Mouse (Mus musculus) right cerebral cortex, postnatal 36 days (tissue): ENCODE measurements around the gene Epb41l3.

Source experiments
- DNase-seq, 2 experiments: peaks; one replicate each; pipeline ENCODE4 v3.0.0; 2022; ENCODE audit warnings: low spot score in 2 of 2, mixed read lengths in 1 of 2

The Epb41l3 gene

DNA sequence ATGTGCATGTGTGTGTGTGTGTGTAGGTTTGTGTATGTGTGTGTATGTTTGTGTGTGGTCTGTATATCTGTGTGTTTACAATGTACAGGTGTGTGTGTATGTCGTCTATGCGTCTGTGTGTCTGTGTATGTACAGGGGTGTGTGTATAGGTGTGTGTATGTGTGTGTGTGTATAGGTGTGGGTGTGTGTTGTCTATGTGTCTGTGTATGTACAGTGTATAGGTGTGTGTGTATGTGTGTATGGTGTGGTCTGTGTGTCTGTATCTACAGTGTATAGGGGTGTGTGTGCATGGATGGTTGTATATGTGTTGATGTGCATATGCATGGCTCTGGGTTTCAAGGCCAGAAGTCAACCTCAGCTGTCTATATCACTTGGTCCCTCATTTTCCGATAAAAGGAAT is 161.7 kb downstream of the Epb41l3 start:
- DNase-seq, result no peak

DNA sequence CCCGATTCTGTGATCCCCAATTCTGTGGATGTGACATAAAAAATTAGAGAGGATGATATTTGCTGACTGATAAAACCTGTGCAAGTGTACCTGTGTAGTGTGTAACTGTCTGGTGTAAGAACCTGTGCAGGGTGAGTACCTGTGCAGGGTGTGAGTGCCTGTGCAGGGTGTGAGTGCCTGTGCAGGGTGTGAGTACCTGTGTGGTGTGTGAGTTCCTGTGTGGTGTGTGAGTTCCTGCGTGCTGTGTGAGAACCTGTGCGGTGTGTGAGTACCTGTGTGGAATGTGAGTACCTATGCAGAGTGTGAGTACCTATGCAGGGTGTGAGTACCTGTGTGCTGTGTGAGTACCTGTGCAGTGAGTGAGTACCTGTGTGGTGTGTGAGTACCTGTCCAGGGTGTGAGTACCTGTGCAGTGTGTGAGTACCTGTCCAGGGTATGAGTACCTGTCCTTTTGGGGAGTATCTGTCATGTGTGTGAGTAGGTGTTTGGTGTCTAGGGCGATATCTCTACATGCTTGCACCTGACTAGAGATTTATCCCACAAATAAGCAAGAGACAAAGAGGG is 163.4 kb downstream of the Epb41l3 start:
- no peak for DNase-seq

DNA sequence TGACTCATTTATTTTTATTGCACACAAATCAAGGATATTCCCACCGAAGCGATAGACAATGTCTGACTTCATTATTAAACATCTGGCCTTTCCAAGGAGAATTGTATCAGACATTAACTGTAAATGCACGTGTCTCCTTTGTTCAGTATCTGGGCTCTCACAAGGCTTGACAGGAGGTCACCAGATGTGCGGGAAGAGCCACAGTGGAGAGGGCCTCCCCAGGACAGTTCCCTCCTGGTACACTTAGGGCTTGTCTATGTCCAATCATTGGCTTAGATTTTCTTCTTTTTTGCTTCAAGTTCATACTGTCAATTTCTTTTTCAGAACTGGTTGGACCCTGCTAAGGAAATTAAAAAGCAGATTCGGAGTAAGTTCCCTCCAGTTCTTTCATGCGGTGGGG is 163.9 kb downstream of the Epb41l3 start:
- no peak for DNase-seq

DNA sequence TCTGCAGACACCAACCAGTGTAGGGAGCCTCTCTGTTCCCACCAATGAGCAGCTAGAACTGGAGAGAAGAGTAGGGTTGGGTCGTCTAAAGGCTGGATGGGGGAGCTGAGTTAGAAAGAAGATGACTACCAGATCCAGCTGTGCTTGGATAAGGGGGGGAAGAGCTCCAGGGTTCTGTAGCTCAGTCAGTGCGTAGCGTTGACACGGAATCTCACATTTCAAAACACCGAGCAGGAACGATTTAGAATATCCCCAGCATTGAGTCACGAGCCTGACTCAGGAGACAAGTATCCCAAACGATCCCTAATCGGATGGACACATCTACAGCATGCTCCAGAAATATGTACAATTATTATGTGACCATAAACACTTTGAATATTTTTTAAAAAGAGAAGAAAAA is 180.4 kb downstream of the Epb41l3 start:
- DNase-seq, result no peak

DNA sequence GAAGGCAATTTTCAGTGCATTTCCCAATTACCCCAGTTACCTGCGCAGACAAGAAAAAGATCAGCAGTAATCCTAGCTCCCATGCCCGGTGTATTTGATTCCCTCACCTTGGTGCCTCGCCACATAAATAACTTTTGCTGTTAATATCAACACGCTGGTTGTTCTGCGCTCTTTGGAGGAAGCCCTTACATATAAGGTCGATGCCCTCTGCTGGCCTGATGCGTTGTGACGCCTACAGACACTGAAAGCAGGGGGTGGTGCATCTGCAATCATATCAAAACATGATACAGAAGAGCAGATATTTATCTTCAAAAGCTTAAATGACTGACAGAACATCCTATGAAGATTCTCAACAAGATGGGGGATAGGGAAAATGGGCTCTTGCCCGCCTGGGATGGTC is 181.0 kb downstream of the Epb41l3 start:
- DNase-seq, result no peak

DNA sequence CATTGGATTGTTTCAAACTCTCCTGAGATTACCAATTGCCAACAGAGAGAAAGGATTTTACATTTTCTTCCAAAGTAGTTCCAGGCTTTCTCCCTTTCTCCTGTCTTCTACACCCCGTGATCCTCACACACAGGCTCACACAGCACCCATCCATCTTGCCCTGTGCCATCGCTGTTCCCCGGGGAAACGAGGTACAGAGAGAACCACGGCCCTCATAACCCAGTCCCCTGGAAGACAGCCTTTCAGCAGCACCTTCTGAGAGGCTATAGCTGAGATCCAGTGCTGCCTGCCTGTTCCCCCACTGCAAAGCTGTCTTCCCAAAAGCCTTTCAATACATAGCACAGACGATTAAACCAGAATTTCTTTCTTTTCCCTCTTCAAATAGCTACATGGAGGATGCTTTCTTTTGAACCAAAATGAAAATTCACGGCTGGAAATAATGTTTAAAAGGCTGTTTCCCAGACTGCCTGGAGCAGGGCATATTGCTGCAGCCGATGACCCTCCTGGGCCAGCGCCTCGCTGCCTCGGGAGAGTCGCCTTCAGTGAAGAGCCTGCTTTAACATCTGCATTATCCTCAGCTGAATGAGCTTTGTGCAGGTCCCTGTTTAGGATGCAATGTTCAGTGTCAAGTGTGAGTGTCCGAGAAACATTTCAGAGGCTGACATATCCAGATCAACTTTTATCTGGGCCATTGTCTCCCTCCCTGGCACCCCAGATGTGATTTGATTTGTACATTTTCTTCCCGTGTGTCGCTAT is 188.5 kb downstream of the Epb41l3 start:
- no peak for DNase-seq

DNA sequence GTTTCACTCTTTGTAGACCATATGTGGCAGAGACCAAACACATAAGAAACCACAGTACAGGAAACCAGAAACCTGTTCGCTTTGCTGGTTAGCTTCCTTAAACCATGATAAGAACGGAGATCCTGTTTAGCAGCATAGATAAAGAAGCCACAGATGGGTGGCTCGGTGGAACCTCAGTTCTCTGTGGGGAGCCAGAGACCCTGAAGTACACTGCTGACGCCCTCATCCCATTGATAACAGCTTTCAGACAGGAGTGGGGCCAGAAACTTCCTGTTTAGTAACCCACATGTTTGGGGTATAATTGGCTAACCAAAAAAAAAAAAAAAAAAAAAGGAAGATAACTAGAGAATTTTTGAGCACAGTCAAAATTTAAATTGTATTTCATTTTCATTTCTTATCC is 189.7 kb downstream of the Epb41l3 start:
- DNase-seq, result no peak

DNA sequence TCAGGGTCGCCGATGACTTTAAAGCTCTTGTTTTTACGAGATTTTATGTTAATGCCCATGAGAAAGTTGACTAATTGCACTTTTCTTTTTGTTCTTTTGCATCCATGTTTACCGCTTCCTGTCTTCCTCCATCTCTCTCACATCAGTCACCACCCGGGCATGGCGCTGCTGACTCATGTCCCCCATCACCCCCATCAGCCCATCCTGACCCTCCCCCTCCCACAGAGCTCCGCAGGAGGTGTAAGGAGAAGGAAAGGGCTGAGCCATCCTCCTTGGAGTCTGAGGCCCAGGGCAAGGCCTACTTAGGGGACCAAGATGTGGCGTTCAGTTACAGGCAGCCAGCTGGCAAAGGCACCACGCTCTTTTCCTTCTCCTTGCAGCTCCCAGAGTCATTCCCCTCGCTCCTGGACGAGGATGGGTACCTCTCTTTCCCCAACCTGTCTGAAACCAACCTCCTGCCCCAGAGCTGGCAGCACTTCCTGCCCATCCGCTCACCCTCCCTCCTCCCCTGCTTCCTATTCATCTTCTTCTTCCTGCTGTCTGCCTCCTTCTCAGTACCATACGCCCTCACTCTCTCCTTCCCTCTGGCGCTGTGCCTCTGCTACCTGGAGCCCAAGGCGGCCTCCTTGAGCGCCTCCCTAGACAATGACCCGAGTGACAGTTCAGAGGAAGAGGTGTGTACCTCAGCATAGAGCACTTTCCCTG is 190.4 kb downstream of the Epb41l3 start:
- no peak for DNase-seq

DNA sequence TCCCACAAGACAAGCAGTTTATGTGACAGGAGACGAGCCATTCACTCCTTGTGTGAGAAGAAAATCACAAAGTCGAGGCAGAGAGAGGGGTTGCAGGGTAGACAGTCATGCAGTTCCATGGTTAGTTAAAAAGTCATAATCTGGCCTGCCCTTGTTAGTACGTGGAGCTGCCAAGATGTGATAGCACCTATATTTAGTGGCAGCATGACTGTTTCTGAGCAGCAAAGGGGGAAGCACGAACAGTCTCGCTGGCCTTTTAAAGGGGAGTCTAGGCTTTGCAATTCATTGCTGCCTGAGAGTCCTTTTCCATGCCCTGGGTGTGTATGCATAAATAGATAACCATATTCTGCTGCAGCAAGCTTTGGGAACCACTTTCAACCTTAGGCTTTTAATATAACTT is 191.5 kb downstream of the Epb41l3 start:
- no peak for DNase-seq

DNA sequence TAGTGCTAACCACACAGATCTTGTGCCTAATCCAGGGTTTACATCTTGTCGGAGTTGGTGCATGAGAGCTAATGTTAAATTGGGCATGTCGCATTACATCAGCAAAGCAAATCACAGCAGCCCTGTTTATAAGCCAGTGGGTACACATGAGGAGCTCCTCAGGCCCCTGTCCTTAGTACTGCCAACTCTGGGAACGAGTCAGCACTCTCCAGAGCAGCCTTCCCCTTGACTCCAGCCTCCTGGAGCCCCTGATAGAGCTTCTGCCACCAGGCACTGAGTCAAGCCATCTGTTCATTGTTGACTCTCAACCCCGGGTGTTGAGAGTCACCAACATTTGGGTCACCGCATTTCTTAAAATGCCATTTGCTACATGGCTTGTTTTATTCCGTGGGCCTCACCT is 192.0 kb downstream of the Epb41l3 start:
- no peak for DNase-seq

DNA sequence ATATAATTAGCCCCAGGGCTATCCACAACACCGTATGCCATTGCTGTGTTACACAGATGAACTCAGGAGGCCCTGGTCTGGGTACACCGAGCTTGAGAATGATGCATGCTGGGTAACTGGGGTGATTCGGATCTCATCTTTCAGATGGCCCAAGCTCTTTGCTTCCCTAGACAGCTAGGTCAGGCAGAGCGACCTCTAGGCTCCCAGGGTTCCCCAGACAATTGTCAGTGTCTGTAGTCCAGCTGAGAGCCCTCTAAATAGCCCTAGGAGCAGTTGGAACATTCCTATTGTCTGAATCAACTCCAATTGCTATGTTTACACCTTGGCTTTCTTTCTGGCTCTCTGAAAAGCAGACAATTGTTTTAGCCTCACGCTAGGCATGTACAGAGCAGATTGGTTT is 201.9 kb downstream of the Epb41l3 start:
- DNase-seq, result no peak

DNA sequence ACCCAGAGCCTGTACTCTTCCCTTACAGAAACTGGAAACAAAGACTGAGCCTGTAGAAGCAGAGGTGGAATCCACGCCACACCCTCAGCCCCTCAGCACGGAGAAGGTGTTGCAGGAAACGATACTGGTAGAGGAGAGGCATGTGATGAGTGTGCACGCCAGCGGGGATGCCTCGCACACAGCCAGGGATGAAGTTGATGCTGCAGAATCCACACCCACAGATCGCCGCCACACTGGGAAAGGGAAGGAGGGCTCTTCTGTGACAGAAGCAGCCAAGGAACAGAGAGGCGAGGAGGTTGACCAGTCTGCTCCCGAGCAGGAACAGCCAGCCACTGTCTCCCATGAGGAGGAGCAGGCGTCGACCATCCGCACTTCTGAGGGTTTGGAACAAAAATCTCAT is 209.0 kb downstream of the Epb41l3 start:
- DNase-seq, result no peak

DNA sequence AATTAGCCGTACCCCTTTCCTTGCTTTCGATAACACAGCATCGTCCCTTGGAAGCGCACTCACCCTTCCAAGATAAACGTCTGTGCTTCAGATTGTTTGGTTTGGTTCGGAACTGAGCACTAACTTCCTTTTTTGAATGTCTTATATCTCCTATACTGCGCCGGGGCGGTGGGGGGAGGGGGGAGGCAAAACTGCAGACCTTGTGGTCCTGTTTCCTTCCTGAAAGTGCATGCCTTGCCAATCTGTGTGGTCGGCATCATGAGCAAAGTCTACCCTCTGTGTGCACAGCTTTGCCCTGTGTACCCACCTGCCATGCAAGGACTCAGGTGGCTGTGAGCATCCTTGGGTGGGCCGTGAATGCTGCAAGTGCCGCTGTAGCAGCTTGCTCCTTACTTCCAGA is 212.6 kb downstream of the Epb41l3 start:
- DNase-seq, result no peak

DNA sequence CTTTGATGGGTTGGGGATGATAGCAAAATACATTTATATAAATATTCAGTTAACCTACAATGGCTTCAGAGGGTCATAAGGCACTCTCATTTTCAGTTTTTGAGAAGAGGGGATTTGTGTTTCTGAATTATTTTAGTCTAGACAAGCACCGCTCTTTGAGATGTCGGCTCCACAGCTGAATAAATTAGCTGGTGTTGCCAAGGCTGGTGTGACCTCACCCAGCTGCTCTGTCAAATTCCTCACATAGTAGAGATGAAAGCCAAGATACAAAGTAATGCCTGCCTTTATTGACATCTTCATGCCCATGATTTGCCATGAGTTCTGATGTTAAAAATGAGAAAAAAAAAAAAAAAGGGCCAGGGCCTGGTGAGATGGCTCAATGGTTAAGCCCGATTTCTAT is 214.8 kb downstream of the Epb41l3 start:
- DNase-seq, result no peak

DNA sequence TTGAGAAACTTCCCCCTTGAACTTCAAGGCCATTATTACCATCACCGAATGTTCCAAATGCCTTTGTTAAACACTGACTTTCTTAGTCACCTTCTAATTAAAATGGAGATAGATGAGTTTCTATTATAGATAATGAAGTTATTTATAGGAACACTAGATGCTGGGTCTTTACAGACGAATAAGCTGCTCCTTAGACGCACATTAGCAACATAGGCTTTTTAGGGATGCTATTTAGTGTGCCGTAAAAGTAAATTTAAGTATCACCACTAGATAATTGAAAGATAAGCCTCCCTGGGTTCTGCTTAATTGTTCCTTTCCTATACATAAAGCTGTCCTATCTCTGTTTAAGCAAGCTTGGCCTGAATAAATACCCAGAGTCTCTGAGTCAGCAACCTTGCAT is 226.1 kb downstream of the Epb41l3 start:
- DNase-seq, result no peak

DNA sequence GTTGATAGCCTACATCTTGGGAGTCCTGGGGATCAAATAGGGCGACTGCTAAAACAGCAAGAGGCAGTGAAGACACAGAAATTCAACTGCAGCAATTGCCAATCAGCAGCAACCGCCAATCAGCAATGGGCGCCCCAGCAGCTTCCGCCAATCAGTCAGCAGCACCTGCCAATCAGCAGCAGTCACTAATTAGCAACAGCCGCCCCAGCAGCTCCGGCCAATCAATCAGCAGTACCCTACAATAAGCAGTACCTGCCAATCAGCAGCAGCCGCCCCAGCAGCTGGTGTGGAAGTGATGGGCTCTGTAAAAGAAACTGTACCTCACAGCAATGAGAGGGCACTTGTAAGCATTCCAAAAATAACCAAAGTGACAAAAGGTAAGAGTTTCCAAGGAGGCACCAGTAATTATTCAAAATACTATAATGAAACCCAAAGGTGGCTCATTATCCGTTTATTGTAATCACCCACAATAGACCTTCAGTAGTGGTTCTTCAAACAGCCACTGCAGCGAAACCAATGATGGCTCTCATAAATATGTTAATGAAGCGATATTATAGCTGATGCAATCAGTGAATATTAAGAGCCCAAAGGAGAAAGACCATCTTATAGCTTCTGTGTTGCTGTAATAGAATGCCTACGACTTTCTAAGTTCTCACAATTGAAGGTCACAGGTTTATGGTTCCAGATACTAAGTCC is 228.2 kb downstream of the Epb41l3 start:
- no peak for DNase-seq

DNA sequence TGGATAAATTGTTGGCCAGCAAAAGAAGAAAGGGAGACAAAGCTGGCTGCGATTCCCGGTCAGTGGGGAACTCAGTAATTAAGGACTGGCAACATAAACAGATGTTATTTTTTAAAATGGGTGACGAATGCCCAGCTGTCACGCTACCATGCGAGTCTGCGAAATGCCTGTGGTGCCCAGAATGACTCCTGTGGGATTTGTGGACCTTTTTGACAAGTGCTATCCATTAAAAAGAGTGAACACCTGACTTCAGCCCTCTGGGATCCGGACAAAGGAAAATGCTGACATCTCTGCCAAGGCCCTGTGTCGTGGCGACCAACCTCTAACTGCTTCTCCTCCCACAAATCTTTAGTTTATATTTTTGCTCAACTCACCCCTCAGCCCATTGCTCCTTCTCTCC is 232.2 kb downstream of the Epb41l3 start:
- no peak for DNase-seq

DNA sequence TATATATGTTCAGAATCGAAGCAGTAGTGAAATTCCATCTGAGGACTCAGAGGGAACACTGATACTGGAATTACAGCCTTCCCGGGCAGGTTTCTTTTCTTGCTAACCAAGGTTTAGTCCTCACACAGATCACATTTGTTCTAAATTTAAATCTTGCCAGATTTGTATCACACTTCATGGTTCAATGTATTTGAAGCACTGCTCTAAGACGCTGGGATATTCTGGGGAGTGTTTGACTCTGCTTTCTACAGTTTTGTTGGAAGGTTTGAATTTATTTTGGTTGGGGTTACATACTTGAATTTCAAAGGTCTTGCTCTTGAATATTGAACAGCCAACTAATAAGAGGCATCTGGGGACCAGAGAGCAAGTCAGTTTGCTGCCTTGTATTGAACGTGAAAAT is 234.4 kb downstream of the Epb41l3 start:
- no peak for DNase-seq

DNA sequence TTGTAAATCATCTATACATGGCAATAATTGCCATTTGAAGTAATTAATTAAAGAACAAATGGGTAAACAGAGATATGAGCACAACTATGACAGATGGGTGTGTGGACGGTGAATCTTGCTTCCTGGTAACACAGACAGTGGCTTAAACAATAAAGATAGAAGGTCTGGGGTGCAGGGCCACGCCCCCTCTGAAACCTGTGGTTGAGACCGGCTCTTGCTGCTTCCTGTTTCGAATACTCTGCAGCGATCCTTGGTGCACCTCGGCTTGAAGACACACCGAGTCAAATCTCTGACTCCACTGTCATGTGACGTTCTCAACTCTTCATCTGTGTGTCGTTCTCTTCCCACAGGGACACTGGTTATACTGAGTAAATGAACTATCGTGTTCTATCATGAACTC is 245.0 kb downstream of the Epb41l3 start:
- DNase-seq, result no peak

DNA sequence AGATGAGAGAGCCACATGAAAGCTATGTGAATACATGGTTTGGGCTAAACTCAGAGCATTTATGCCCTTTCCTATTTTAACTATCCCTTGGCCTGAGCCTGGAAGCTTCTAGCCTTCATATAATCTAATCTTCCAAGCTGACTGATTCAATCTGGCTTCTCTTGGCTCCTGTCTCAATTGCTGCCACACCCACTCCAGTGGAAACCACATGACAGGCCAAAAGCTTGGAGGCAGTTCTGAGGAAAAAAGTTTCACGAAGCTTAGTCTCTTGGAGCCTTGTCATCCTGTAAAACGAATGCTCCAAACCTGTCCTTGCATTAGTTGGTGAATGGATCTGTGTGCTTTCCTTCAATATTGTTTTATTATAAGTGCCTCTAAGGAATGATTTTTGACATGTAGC is 247.2 kb downstream of the Epb41l3 start:
- no peak for DNase-seq
